Mouse (Mus musculus) layer of hippocampus, postnatal 25 days (tissue): ENCODE measurements at regions not wholly inside any gene's neighbourhood (a gene's known extent, or its start where the extent isn't known, plus 50 kb on each side); places are given as distances from the start of the nearest gene placed in this dataset.

Experiments used
- DNase-seq, 2 experiments: peaks; one replicate each; pipeline ENCODE4 v3.0.0; 2022; ENCODE audit warnings: mixed read lengths in 2 of 2, low spot score in 1 of 2; ENCODE audit errors: extremely low spot score in 1 of 2

DNA sequence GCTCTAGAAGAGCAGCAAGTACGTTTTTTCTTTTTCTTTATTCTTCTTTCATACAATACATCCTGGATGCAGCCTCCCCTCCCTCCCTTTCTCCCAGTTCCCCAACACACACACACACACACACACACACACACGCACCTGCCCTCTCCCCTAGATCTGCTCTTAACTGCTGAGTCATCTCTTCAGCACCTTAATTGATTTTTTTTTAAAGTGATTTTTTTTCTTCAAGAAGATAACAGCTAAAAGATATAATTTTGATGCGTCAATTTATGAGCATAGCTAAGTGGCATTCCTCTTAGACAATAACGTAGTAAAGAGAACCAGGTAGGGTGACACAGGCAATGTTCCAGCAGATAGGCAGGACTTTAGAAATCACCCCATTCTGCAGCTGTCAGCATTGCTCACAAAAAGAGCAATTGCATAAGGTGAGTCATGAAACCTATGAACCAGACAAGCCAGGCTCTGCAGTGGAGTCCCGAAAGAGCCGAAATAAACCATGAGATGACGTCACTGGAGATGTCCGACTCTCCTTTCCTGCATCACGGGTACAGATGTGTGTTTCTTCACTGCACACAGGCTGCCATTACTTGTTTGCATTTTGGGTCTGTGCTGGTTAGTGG is 63.9 kb upstream of the Tnrc6a start:
- DNase-seq: no peak

DNA sequence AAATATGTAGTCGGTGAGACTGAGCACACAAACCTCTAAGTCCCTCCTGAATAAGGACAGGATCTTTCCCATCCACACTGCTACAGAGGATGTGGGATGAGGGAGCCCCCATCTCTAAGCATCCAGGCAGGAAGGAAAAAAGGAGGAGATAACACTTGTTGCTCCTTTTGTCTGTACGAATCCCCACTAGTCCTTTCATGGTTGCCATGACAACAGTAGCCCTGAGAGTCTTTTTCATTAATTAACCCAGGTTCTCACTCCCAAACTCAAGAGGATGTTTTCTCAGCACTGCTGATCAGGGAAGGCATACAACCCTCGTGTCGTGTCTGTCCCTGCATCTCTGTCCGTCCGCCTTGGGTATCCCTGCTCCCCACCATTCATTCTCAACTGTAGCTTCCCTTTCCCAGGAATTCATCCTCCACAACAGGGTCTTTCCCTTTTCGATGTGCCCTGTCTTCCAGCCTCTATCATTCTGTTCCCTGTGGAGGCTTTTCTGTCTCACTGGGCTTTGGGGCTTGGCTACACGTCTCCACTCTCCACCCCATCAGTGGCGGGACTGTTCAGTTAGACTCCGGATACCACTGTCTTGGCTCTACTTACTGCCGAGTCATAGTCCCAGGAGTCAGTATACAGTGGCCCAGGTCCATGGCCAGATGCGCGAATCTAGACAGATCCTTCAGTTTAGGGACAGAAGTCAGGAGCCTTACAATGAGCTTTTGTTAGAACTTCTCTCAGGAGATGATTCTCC is 60.2 kb upstream of the Tnrc6a start:
- no peak for DNase-seq

DNA sequence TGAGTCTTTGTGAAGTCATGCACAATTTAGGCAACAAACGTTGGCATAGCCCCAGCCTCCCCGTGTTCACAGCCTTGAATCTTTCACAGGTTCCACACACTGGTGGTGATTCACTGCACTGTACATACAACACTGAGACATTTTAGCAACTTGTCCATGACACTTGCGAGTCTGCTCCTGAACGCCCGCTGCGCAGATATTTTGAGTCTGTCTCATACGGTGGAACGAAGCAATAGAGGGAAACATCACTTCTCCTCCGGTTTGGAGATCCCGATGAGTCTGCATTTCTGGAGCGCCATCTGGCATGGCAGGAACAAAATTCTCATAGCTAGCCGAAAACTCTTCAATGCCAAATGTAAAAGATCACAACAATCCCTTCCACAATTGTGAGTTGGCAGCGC is 57.7 kb upstream of the Tnrc6a start:
- peak; percentile 38 to 49 for DNase-seq

DNA sequence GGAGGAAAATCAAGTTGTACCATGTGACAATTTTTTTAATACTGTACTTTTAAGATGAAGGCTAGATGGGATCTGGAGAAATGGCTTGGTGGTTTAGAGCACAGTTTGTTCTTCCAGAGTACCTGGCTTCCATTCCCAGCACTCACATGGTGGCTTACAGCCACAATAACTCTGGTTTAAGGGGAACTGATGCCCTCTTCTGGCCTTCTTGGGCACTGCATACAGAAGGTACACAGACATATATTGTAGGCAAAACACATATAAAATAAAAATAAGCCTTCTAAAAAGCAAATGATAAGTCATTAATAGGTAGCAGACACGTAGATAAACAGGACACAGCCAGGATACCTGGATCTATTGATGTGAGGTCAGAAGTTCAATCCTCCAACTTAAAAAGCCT is 56.3 kb upstream of the Tnrc6a start:
- no peak for DNase-seq

DNA sequence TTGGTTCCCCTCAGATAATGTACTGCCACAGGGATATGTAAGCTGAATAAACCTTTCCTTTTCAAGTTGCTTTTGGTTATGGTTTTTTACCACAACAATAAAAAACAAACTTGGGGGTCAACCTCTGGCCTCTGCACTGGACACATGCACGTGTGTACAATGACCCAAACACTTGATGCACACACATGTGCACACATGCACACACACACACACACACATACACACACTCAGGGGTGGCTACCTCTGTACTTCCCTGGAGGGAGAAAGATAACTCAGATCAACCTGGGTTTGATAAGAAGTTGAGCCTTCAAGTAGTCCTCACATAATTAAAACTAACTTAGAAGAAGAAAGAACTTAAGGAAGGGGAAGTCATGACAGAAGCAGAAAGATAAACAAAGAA is 55.4 kb upstream of the Tnrc6a start:
- no peak for DNase-seq

DNA sequence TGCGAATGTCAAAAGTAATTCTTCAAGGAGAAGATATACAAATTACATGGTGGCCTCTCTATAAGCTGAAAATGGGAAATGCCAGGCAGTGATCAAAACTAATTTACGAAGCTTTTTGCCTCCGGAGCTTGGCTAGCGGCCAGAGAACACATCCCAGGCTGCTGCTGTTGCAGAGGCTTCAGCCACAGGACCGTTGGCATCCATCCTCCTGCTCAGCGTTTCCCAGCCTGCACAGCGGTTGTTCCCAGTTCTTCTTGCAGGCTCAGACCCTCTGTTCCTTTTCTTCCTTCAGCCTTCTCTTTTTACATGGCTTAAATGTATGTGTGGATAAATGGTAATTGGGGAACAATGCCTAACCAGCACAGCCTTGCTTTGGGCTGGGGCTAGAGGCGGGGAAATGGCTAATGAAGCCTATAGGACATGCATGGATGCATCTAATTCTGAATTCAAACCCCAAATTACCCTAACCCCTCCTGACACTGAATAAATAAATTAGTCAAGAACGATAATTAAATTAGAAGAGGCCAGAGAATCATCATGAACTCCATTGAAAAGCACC is 54.9 kb upstream of the Tnrc6a start:
- DNase-seq: no peak

DNA sequence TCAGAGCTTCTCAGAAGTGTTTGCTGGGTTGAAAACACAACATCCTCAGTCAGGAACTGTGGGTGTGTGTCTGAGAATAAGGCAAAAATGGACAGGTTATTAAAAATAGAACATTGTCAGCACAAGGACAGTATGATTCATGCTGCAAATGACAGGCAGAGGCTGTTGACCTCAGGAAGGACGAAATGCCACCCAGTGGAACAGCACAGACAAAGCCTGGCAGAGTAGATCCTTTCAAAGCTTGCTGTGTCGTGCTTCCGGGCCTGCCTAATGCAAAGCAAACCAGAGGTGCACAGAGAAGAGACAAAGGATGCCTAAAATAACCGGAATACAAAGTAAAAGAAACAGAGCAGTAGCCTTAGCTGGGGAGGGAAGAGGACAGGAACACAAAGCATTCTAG is 54.4 kb upstream of the Tnrc6a start:
- DNase-seq: no peak

DNA sequence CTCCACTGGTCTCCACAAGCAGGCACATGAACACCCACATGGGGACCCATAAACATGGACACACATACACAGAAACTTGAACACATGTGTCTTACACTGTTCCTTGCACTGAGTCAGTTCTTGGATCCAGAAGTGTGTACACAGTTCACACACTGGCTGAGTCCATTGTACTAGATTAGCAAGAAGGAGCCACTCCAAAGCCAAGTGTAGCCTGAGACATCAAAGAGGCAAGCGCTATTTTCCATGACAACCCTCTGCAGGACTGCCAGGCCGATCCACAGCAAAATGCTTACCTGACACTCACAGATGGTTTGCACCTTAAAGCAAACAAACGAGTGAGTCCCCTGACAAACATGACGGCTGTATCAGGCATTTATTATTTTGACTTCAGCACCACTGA is 52.8 kb upstream of the Tnrc6a start:
- DNase-seq: no peak
